Mouse (Mus musculus): ENCODE measurements around the gene Hspa12b. TPM values are rescaled to one million over a fixed set of nuclear protein-coding genes. Genes with fewer than 3 reads are reported as not detected.

The Hspa12b gene
- polyA plus RNA-seq, 1 experiment from 2014 or later = 5.5 TPM

DNA sequence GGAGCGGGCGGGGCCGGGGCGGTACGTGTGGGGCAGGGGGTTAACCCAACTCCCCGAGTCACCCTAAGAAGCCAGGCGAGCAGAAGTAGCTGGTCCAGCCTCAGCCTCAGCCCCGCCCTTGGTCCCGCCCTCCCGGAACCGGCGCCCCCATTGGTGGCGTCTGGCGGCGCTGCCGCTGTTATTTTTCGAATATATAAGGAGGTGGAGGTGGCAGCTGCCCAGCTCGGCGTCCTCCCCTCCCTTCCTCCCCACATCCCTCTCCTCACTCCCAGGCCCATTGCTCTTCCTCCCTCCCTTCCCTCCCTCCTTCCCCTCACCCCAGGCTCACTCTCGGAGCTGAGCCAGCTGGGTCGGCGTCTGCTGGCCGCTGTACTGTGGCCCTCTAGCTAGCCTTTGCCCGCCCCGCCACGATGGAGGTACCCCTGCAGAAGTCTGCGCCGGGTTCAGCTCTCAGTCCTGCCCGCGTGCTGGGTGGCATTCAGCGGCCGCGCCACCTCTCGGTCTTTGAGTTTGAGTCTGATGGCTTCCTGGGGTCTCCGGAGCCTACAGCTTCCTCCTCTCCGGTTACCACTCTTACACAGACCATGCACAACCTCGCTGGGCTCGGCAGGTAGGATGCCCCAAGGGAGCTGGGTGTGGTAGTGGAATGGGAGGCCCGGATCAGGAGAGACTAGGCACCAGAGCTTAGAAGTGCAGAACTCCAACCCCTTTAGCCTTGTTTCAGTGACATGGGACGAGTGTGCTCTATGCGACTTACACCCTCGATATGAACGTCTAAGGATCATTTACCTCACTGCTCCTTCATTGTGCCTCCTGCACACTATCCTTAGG, 59.9 kb downstream of the Hspa12b start, which contains the start of the genes Cdc25b and Spef1:
Gene Cdc25b, plus strand, starts transcription at position 179 of the 831 bp plus-strand sequence.
Gene Spef1, minus strand, starts transcription at position 512 of the 831 bp plus-strand sequence.
- peak; percentile 89 for ATAC-seq (replicated peaks; ENCODE audit: low FRiP score)
- Histone ChIP-seq H3K4me1 (replicated peaks; ENCODE audit: control insufficient read depth, insufficient read depth, low read length) (peaks cover 41% of the 10 kb centered on the region), H3K9ac (ENCODE audit: low read depth, low read length) (peak within 1 kb of the TSS; percentile 77), H3K9me3 (ENCODE audit: control insufficient read depth, low read length) (no peaks in the 10 kb centered on the region), H3K27ac (ENCODE audit: low read depth, low read length) (peak within 1 kb of the TSS; percentile 71), H3K4me3 (ENCODE audit: low read depth, low read length) (peak within 1 kb of the TSS; percentile 76), H3K36me3 (ENCODE audit: control insufficient read depth, insufficient read depth, low read length) (peaks cover 6% of the 10 kb centered on the region), H3K4me2 (peak within 1 kb of the TSS; percentile 82), H3K27me3 (replicated peaks; ENCODE audit: control insufficient read depth, insufficient read depth, low read length) (no peaks in the 10 kb centered on the region; the same call in 1 of the 2 replicates)
- peak; percentile 86 for DNase-seq (ENCODE audit: low spot score)
- WGBS = 1% methylated on average over 43 of the region's 43 CpGs

DNA sequence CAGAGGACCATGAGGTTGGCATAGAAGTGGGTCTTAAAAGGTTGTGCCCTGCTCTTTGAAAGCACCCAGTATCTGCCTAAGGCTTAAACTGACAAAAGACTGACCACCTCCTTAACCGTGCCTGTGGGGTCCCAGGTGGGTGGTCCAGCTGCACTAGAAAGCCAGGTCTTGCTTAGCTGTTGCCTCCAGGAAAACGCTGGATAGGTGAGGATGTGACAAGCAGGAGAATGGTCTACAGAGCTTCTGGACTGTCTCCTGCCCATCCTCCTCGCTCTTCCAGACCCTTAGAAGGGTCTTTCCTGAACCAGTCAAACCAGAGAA, 60.5 kb downstream of the Hspa12b start:
- Histone ChIP-seq H3K27me3 (replicated peaks; ENCODE audit: control insufficient read depth, insufficient read depth, low read length) (no peaks in the 10 kb centered on the region; the same call in 1 of the 2 replicates), H3K27ac (ENCODE audit: low read depth, low read length) (peak overlapping the region; percentile 71), H3K9ac (ENCODE audit: low read depth, low read length) (peak overlapping the region; percentile 77), H3K4me3 (ENCODE audit: low read depth, low read length) (peak overlapping the region; percentile 76), H3K36me3 (ENCODE audit: control insufficient read depth, insufficient read depth, low read length) (peaks cover 8% of the 10 kb centered on the region), H3K4me1 (replicated peaks; ENCODE audit: control insufficient read depth, insufficient read depth, low read length) (peaks cover 41% of the 10 kb centered on the region), H3K9me3 (ENCODE audit: control insufficient read depth, low read length) (no peaks in the 10 kb centered on the region), H3K4me2 (peak overlapping the region; percentile 82)
- ATAC-seq (replicated peaks; ENCODE audit: low FRiP score) (no peak), DNase-seq (ENCODE audit: low spot score) (no peak)
- 39% methylated on average over 3 of the region's 3 CpGs for WGBS

DNA sequence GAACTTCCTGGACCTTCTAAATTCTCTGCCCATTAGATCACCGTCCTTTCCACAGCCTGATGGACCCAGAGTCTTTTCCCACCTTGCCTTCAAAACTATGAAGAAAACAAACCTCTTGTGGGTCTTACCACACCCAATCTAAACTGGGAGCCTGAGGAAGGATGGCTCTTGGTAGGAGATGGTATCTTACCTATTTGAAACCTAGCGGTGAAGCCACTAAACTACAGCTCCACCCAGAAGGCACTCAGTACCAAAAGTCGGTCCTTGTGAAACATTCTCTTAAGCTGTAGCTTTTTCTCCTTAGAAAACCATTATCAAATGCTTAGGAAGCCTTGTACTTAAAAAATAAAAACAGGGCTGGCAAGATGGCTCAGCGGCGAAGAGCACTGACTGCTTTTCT, 61.2 kb downstream of the Hspa12b start:
- Histone ChIP-seq H3K36me3 (ENCODE audit: control insufficient read depth, insufficient read depth, low read length) (peaks cover 14% of the 10 kb centered on the region), H3K9ac (ENCODE audit: low read depth, low read length) (peak overlapping the region; percentile 77; the same call in 1 of the 2 replicates), H3K4me3 (ENCODE audit: low read depth, low read length) (peak overlapping the region; percentile 76), H3K4me2 (peak overlapping the region; percentile 82), H3K27ac (ENCODE audit: low read depth, low read length) (no peak overlapping the region; the same call in 1 of the 2 replicates), H3K4me1 (replicated peaks; ENCODE audit: control insufficient read depth, insufficient read depth, low read length) (peaks cover 41% of the 10 kb centered on the region), H3K9me3 (ENCODE audit: control insufficient read depth, low read length) (no peaks in the 10 kb centered on the region), H3K27me3 (replicated peaks; ENCODE audit: control insufficient read depth, insufficient read depth, low read length) (no peaks in the 10 kb centered on the region; the same call in 1 of the 2 replicates)
- ATAC-seq (replicated peaks; ENCODE audit: low FRiP score) = no peak
- DNase-seq (ENCODE audit: low spot score) = no peak
- 78% methylated on average over 5 of the region's 5 CpGs for WGBS

DNA sequence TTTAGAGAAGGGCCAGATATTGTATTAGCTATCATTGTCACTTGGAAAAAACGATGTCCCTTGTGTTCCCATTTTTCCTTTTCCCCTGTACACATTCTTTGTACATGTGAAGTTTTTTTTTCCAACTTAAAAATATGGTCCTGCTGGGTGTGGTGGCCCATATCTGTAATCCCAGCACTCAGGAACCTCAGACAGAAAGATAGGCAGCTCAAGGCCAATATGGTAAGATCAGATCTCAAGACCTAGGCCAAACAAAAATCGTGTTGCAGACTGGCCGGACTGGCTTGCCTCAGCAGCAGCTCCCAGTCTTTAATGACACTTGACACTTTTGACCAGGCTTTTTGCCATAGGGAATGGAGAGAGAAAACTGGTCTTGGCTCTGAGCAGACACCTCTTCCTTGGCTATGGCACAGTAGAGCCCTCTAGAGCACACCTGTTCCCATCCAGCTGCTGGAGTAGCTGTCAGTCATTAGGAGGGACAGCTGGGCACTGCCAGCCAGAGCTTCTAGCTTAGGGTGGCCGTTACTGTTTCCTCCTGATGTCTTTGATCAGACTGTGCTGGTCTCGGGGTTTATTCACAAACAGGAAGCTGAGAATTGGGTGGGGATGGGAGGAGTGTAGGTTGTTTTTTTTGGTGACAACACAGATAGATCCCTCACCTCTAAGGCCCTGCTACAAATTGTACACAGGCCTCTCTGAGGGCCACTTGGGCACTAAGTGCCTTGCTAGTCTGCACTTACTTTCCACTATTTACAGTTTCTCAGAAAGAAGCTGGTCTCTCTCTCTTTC, 62.6 kb downstream of the Hspa12b start:
- Histone ChIP-seq H3K36me3 (ENCODE audit: control insufficient read depth, insufficient read depth, low read length) (peaks cover 18% of the 10 kb centered on the region), H3K4me1 (replicated peaks; ENCODE audit: control insufficient read depth, insufficient read depth, low read length) (peaks cover 41% of the 10 kb centered on the region), H3K9me3 (ENCODE audit: control insufficient read depth, low read length) (no peaks in the 10 kb centered on the region), H3K27ac (ENCODE audit: low read depth, low read length) (peak overlapping the region; percentile 54), H3K27me3 (replicated peaks; ENCODE audit: control insufficient read depth, insufficient read depth, low read length) (no peaks in the 10 kb centered on the region; the same call in 1 of the 2 replicates), H3K4me2 (peak overlapping the region; percentile 82), H3K9ac (ENCODE audit: low read depth, low read length) (peak overlapping the region; percentile 41; the same call in 1 of the 2 replicates), H3K4me3 (ENCODE audit: low read depth, low read length) (peak overlapping the region; percentile 33)
- ATAC-seq (replicated peaks; ENCODE audit: low FRiP score) (peak; percentile 56), DNase-seq (ENCODE audit: low spot score) (no peak)
- 31% methylated on average over 5 of the region's 5 CpGs for WGBS

DNA sequence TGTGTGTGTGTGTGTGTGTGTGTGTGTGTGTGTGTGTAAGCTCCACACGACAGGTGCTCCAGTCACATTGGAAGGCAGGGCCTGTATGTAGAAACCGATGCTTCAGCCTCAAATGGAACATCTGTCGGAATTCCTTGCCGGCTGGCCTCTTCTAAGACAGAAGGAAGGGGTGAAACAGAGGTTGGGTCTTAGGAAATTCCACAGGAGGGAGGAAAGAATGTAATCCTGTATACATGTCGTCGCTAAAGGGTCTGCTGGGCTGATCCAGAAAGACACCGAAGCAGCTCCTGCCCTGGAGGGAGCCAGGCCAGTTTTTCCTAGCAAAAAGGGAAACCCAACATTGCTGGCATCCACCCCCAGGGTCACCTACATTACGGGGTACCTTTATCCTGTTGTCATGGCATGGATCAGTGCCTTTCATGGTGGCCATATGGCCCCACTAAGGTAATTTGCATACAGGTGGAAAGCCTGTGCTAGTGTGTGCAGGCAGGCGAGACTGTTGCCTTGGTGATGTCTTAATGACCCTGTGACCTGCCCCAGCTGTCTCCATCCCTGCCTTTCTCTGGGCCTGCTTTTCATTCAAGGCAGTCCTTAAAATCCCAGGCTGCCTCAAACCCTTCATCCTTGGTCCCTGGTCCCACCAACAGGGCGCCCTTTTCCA, 63.4 kb downstream of the Hspa12b start:
- Histone ChIP-seq H3K36me3 (ENCODE audit: control insufficient read depth, insufficient read depth, low read length) (peaks cover 18% of the 10 kb centered on the region), H3K27me3 (replicated peaks; ENCODE audit: control insufficient read depth, insufficient read depth, low read length) (no peaks in the 10 kb centered on the region; the same call in 1 of the 2 replicates), H3K4me2 (peak overlapping the region; percentile 82), H3K9me3 (ENCODE audit: control insufficient read depth, low read length) (no peaks in the 10 kb centered on the region), H3K9ac (ENCODE audit: low read depth, low read length) (0 out of 2 replicates have a peak overlapping the region, but pooled peaks have one; percentile 32), H3K4me1 (replicated peaks; ENCODE audit: control insufficient read depth, insufficient read depth, low read length) (peaks cover 41% of the 10 kb centered on the region), H3K27ac (ENCODE audit: low read depth, low read length) (peak overlapping the region; percentile 54; the same call in 1 of the 2 replicates), H3K4me3 (ENCODE audit: low read depth, low read length) (no peak overlapping the region)
- ATAC-seq (replicated peaks; ENCODE audit: low FRiP score) (no peak), DNase-seq (ENCODE audit: low spot score) (no peak)
- WGBS = 58% methylated on average over 10 of the region's 10 CpGs

DNA sequence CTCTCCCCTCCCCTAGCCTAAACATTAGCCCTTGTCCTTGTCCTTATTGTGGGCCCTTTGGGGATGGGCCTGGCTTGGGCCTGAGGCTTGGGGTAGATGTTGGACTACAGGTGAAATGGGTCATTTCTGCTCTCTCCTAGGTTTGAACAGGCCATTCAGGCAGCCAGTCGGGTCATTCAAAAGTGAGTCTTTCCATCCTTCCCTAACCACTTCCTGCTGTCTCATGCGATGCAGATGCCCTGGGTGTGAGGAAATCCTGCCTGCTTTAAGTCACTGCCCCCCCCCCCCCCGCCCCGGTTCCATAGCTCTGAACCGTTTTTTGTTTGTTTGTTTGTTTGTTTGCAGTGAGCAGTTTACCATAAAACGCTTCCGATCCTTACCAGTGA, 63.9 kb downstream of the Hspa12b start:
- Histone ChIP-seq H3K27me3 (replicated peaks; ENCODE audit: control insufficient read depth, insufficient read depth, low read length) (no peaks in the 10 kb centered on the region), H3K4me3 (ENCODE audit: low read depth, low read length) (no peak overlapping the region), H3K4me2 (no peak overlapping the region), H3K36me3 (ENCODE audit: control insufficient read depth, insufficient read depth, low read length) (peaks cover 18% of the 10 kb centered on the region), H3K9ac (ENCODE audit: low read depth, low read length) (no peak overlapping the region), H3K4me1 (replicated peaks; ENCODE audit: control insufficient read depth, insufficient read depth, low read length) (peaks cover 40% of the 10 kb centered on the region), H3K9me3 (ENCODE audit: control insufficient read depth, low read length) (no peaks in the 10 kb centered on the region), H3K27ac (ENCODE audit: low read depth, low read length) (no peak overlapping the region)
- no peak for ATAC-seq (replicated peaks; ENCODE audit: low FRiP score)
- DNase-seq (ENCODE audit: low spot score) = no peak
- 73% methylated on average over 7 of the region's 7 CpGs for WGBS

Other genes starting within 250 kb of the Hspa12b start
- gene 4930402H24Rik, start 220.9 kb upstream of the Hspa12b start, polyA plus RNA-seq (2014; fragmentation: Nextera tagmentation; extraction: Ambion mirVana) = 15.4 and 20.6 TPM in 2 replicates
- gene Atrn, start 220.8 kb upstream of the Hspa12b start, polyA plus RNA-seq (2014; fragmentation: Nextera tagmentation; extraction: Ambion mirVana) = 5.3 and 7.0 TPM in 2 replicates
- gene Gfra4, start 84.2 kb upstream of the Hspa12b start, polyA plus RNA-seq (2014; fragmentation: Nextera tagmentation; extraction: Ambion mirVana) = 2.9 and 3.5 TPM in 2 replicates
- gene Adam33, start 63.5 kb upstream of the Hspa12b start, polyA plus RNA-seq (2014; fragmentation: Nextera tagmentation; extraction: Ambion mirVana) = 0.31 and 0.95 TPM in 2 replicates
- 0.73 and 0.78 TPM in 2 replicates for gene Siglec1, start 40.5 kb upstream of the Hspa12b start, polyA plus RNA-seq (2014; fragmentation: Nextera tagmentation; extraction: Ambion mirVana)
- not detected in 2 replicates for gene Gm11037, start 6.2 kb downstream of the Hspa12b start, polyA plus RNA-seq (2014; fragmentation: Nextera tagmentation; extraction: Ambion mirVana)
- gene 1700037H04Rik, start 32.8 kb downstream of the Hspa12b start, polyA plus RNA-seq (2014; fragmentation: Nextera tagmentation; extraction: Ambion mirVana) = 130 TPM in 2 replicates
- gene Cenpb, start 52.8 kb downstream of the Hspa12b start, polyA plus RNA-seq (2014; fragmentation: Nextera tagmentation; extraction: Ambion mirVana) = 3.8 and 4.9 TPM in 2 replicates
- 76.4 and 85.4 TPM in 2 replicates for gene Cdc25b, start 59.7 kb downstream of the Hspa12b start, polyA plus RNA-seq (2014; fragmentation: Nextera tagmentation; extraction: Ambion mirVana)
- 1.3 and 1.5 TPM in 2 replicates for gene Spef1, start 60.0 kb downstream of the Hspa12b start, polyA plus RNA-seq (2014; fragmentation: Nextera tagmentation; extraction: Ambion mirVana)
- 18.1 and 19.2 TPM in 2 replicates for gene Ap5s1, start 79.8 kb downstream of the Hspa12b start, polyA plus RNA-seq (2014; fragmentation: Nextera tagmentation; extraction: Ambion mirVana)
- gene Mavs, start 106.8 kb downstream of the Hspa12b start, polyA plus RNA-seq (2014; fragmentation: Nextera tagmentation; extraction: Ambion mirVana) = 29.7 and 30.0 TPM in 2 replicates
- gene Pank2, start 135.2 kb downstream of the Hspa12b start, polyA plus RNA-seq (2014; fragmentation: Nextera tagmentation; extraction: Ambion mirVana) = 37.1 and 41.7 TPM in 2 replicates
- gene Rnf24, start 225.6 kb downstream of the Hspa12b start, polyA plus RNA-seq (2014; fragmentation: Nextera tagmentation; extraction: Ambion mirVana) = 1.2 and 1.7 TPM in 2 replicates